Mouse (Mus musculus): Measurements from ENCODE around the gene Nt5c2. TPM values are rescaled to one million over a fixed set of nuclear protein-coding genes. Genes with fewer than 3 reads are reported as not detected.

Gene Nt5c2
- polyA plus RNA-seq, 1 experiment from 2014 or later, result 85.3 TPM

DNA sequence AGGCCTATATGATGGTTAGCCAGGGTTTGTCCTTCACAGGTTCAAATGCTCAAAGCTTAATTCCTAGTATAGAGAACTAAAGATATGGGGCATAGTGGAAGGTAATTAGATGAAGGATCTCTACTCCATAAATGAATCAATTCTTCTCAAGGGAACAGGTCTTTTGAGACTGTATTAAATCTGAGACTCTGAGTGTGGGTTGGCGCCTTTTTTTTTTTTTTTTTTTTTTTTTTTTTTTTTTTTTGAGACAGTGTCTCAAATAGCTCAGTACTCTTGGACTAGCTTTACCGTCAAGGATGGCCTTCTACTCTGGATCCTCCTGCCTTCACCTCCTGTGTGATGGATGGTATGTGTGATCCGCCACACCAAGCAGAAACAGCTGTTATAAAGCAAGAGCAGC is 21.6 kb upstream of the Nt5c2 start:
- Histone ChIP-seq H3K27me3 (no peaks in the 10 kb centered on the region), H3K4me2 (replicated peaks) (no peak overlapping the region), H3K36me3 (peaks cover 77% of the 10 kb centered on the region), H3K27ac (no peak overlapping the region), H3K4me1 (no peaks in the 10 kb centered on the region), H3K4me3 (no peak overlapping the region), H3K9ac (no peak overlapping the region), H3K9me3 (replicated peaks) (no peaks in the 10 kb centered on the region)
- 90% methylated on average over 3 of the region's 3 CpGs for WGBS
- ATAC-seq (ENCODE audit: low FRiP score), result no peak

DNA sequence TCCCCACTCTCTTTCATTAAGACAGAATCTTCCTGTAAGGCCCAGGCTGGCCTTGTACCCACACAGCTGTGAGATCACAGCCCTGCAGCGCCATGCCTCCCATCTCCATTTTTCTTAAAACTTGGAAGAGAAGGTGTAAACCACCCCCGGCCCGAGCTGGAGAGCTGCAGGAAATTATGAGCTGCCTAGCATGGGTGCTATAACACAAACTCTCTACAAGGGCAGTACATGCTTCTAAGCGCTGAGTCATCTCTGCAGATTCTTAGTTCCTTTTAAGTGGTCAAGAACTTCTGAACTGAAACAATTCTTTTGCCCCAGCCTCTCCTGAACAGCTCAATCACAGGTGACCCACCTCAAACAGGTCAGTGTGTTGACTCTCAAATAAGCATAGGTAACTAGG is 20.0 kb upstream of the Nt5c2 start:
- Histone ChIP-seq H3K27ac (no peak overlapping the region), H3K4me2 (replicated peaks) (no peak overlapping the region), H3K4me3 (no peak overlapping the region), H3K4me1 (no peaks in the 10 kb centered on the region; the same call in 1 of the 2 replicates), H3K9ac (no peak overlapping the region), H3K9me3 (replicated peaks) (no peaks in the 10 kb centered on the region), H3K36me3 (peaks cover 62% of the 10 kb centered on the region), H3K27me3 (no peaks in the 10 kb centered on the region)
- WGBS, result 97% methylated on average over 4 of the region's 4 CpGs
- no peak for ATAC-seq (ENCODE audit: low FRiP score)

DNA sequence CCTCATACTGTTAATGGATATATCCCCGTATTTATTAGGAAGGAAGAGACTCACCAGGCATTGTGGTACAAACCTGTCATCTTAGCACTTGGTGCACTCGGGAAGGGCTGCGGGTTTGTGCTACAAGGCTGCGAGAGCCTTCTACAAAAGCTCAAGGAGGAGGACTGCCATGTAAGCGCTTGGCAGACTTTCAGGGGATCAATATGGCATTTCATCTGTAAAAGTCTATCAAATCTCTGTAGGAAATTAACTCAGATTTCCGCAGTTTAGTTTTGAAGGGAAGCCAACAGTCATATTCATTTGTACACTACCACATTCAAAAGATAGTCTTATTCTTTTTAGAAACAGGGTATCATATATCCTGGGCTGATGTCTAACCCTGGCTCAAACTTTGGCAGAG is 16.8 kb upstream of the Nt5c2 start:
- ATAC-seq (ENCODE audit: low FRiP score), result no peak
- WGBS, result 91% methylated on average over 6 of the region's 6 CpGs
- H3K9ac ChIP-seq, result no peak overlapping the region

DNA sequence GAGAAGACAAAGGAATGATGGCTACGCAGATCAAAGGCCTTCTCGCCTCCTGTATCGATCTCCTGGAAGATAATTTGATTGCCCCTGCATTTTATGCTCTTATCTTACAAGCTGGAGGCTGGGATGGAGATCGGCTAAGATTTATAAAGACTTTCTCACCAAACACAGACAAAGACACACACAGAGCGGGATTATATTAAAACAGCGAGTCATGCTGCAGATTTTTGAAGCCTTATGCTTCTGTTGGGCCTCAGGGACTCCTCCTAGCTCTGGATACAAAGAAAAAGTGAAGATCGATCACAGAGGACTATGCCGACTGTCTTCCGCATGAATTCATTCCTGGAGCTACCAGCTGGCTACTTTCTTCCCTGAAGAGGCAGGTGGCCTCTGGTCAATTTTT is 14.8 kb upstream of the Nt5c2 start:
- Histone ChIP-seq H3K4me1 (no peaks in the 10 kb centered on the region; the same call in 1 of the 2 replicates), H3K27ac (peak overlapping the region; percentile 79), H3K4me3 (no peak overlapping the region), H3K4me2 (replicated peaks) (no peak overlapping the region), H3K9me3 (replicated peaks) (no peaks in the 10 kb centered on the region), H3K36me3 (peaks cover 42% of the 10 kb centered on the region), H3K27me3 (no peaks in the 10 kb centered on the region), H3K9ac (no peak overlapping the region)
- WGBS, result 64% methylated on average over 9 of the region's 9 CpGs
- ATAC-seq (ENCODE audit: low FRiP score), result no peak

More for the DNA sequence above, 16.8 kb upstream of the Nt5c2 start:
- Histone ChIP-seq H3K4me1 (no peaks in the 10 kb centered on the region; the same call in 1 of the 2 replicates), H3K27ac (no peak overlapping the region), H3K4me3 (no peak overlapping the region), H3K27me3 (no peaks in the 10 kb centered on the region), H3K4me2 (replicated peaks) (no peak overlapping the region), H3K9me3 (replicated peaks) (no peaks in the 10 kb centered on the region), H3K36me3 (peaks cover 34% of the 10 kb centered on the region)

DNA sequence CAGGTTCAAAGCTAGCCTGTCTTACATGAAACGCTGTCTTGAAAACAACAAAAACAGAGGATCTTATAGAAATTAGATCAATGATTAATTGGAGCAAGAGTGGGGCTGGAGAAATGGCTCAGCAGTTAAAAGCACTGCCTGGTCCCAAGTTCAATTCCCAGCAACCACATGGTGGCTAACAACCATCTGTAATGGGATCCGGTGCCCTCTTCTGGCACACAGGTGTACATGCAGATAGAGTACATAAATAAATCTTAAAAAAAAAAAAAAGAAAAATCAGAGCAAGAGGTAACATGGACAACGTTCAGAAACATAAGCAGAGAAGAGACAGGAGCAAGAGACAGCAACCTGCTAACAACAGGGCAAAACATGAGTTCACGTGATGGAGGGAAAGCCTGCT is 11.6 kb upstream of the Nt5c2 start:
- Histone ChIP-seq H3K9me3 (replicated peaks) (no peaks in the 10 kb centered on the region), H3K36me3 (peaks cover 51% of the 10 kb centered on the region), H3K9ac (no peak overlapping the region), H3K4me3 (no peak overlapping the region), H3K4me1 (no peaks in the 10 kb centered on the region; the same call in 1 of the 2 replicates), H3K4me2 (replicated peaks) (no peak overlapping the region), H3K27me3 (no peaks in the 10 kb centered on the region), H3K27ac (no peak overlapping the region)
- WGBS, result 88% methylated on average over 4 of the region's 4 CpGs
- no peak for ATAC-seq (ENCODE audit: low FRiP score)

DNA sequence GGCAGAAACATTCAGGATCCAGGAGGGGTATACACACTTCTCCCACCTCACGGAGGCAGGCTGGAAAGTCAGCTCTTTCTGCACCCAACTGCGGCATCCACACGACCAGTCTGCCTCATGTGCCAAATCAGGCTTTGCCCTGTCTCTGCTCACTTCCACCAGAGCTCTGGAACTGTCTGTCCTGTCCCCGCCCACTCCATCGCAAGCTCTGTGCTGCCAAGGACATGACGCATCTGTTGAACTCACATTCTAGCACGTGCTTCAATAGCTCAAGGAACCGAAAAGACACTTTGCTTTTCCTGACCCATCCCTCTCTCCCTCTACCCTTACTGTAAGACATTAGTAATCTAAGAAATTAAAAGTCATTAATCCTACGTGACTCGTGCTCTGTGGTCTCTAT is 10.0 kb upstream of the Nt5c2 start:
- H3K9ac ChIP-seq, result no peak overlapping the region
- H3K4me3 ChIP-seq, result no peak overlapping the region
- H3K4me2 ChIP-seq (replicated peaks), result no peak overlapping the region
- WGBS, result 88% methylated on average over 10 of the region's 10 CpGs
- H3K27ac ChIP-seq, result no peak overlapping the region
- H3K4me1 ChIP-seq, result no peaks in the 10 kb centered on the region; the same call in 1 of the 2 replicates
- H3K36me3 ChIP-seq, result peaks cover 52% of the 10 kb centered on the region
- ATAC-seq (ENCODE audit: low FRiP score), result no peak
- H3K9me3 ChIP-seq (replicated peaks), result no peaks in the 10 kb centered on the region
- no peaks in the 10 kb centered on the region for H3K27me3 ChIP-seq

DNA sequence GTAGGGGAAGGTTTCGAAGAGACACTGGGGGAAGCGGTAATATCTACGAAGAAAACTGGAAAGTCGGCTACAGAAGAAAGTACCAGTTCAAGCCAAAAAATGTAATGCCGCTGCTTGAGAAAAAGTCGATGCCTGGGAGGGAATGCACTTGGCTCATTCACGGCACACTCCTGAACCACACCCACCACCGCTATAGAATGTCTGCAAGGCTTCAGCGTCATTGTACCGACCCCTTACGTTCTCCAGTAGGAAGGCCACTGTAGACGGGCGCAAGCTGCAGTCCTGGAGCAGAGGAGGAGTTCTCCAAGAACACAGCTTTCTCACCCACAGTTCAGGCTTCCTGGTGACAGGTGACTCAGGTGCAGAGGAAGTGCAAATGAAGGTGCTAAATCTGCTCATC is 8.6 kb upstream of the Nt5c2 start:
- H3K4me3 ChIP-seq, result no peak overlapping the region
- no peak for ATAC-seq (ENCODE audit: low FRiP score)
- H3K9ac ChIP-seq, result no peak overlapping the region
- no peak overlapping the region for H3K4me2 ChIP-seq (replicated peaks)
- no peak overlapping the region for H3K27ac ChIP-seq
- H3K36me3 ChIP-seq, result peaks cover 52% of the 10 kb centered on the region
- H3K27me3 ChIP-seq, result no peaks in the 10 kb centered on the region
- 91% methylated on average over 13 of the region's 13 CpGs for WGBS
- peaks cover 5% of the 10 kb centered on the region for H3K4me1 ChIP-seq
- H3K9me3 ChIP-seq (replicated peaks), result no peaks in the 10 kb centered on the region

DNA sequence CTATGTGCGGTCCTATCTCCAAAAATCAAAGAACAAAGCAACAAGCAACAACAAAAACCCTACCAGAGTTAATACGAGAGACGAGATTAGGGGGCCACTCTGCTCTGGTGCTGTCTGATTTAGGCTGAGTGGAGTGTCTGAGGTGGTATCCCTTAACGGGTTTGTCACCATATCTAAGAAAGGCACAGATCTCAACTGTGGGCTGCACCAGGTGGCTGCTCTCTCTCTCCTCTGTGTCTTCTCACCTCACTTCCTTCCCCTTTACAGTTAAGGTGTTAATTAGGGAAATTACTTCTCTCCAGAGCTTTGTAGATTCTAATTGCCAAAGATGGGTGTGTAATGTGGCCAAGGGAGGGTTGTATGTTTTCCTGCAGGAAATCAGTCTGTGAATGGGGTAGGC is 7.8 kb upstream of the Nt5c2 start:
- H3K4me3 ChIP-seq, result no peak overlapping the region
- ATAC-seq (ENCODE audit: low FRiP score), result no peak
- no peaks in the 10 kb centered on the region for H3K9me3 ChIP-seq (replicated peaks)
- peaks cover 6% of the 10 kb centered on the region for H3K4me1 ChIP-seq
- no peak overlapping the region for H3K27ac ChIP-seq
- no peaks in the 10 kb centered on the region for H3K27me3 ChIP-seq
- no peak overlapping the region for H3K9ac ChIP-seq
- 90% methylated on average over 4 of the region's 4 CpGs for WGBS
- no peak overlapping the region for H3K4me2 ChIP-seq (replicated peaks)
- H3K36me3 ChIP-seq, result peaks cover 52% of the 10 kb centered on the region

DNA sequence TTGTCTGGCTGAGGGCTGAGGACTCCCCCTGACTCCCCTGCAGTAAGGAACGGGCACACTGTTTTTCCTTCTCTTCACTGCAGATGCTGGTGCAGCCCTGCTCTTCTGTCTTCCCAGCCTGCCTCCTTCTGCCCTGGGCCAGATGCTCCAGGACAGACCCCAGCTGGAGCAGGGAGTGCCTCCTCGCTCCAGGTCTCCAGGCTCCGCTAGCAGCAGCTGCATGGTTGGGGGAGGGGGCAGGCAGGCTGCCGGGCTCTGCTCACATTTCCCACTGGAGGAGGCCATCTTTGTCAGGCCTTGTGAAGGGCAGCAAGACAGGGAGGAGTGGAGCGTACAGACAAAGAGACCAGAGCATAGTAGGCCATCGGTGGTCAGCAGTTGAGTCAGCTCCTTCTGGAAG is 4.4 kb upstream of the Nt5c2 start:
- peak overlapping the region; percentile 56 for H3K4me2 ChIP-seq (replicated peaks)
- peaks cover 16% of the 10 kb centered on the region for H3K27me3 ChIP-seq
- H3K9me3 ChIP-seq (replicated peaks), result no peaks in the 10 kb centered on the region
- H3K27ac ChIP-seq, result peak overlapping the region; percentile 89
- peak; percentile 62 for ATAC-seq (ENCODE audit: low FRiP score)
- 8% methylated on average over 6 of the region's 6 CpGs for WGBS
- peaks cover 15% of the 10 kb centered on the region for H3K4me1 ChIP-seq
- peak overlapping the region; percentile 89 for H3K9ac ChIP-seq
- H3K36me3 ChIP-seq, result peaks cover 28% of the 10 kb centered on the region
- peak overlapping the region; percentile 74 for H3K4me3 ChIP-seq

DNA sequence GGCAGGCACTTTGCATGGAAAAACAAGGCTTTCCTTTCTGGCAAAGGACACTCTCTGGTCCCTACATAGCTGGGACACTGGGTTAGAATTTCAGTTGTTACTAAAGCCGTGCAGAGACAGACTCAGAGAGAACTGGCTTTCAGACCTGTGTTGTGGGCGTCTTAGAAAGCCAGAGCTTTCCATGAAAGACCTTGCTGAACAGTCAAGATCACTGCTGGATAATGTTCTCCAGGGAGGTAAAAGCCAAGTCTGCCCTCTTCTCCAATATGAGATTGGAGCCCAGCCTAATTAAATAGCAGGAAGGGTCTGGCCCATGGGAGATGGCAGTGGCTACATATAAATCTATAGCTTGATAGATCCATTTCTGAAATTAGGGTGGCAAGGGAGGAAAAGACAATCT is 3.4 kb upstream of the Nt5c2 start:
- no peaks in the 10 kb centered on the region for H3K9me3 ChIP-seq (replicated peaks)
- H3K36me3 ChIP-seq, result peaks cover 19% of the 10 kb centered on the region
- peak overlapping the region; percentile 89 for H3K9ac ChIP-seq
- H3K4me1 ChIP-seq, result peaks cover 16% of the 10 kb centered on the region
- H3K4me2 ChIP-seq (replicated peaks), result peak overlapping the region; percentile 56
- peak overlapping the region; percentile 89 for H3K27ac ChIP-seq
- 23% methylated on average over 2 of the region's 2 CpGs for WGBS
- peaks cover 26% of the 10 kb centered on the region for H3K27me3 ChIP-seq
- H3K4me3 ChIP-seq, result peak overlapping the region; percentile 74
- no peak for ATAC-seq (ENCODE audit: low FRiP score)

DNA sequence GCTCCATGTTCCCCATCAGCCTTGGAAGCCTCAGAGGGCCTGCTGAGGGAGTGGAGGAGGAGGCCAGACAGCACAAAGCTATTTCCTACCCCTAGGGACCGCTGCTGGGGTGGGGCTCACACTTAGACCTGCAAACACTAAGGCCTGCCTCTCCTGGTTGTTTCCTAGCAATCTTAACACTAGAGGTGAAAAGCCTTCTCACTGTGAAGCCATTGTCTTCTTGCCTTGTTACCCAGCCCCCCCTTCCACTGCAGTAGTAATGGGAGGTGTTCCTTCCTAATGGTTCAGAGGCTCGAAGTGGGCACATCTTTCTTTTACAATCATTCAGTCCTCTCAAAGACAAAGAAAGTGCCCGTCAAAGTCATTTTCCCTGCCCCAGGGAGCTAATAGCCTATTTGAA is 2.9 kb upstream of the Nt5c2 start:
- ATAC-seq (ENCODE audit: low FRiP score), result no peak
- peak overlapping the region; percentile 74 for H3K4me3 ChIP-seq
- WGBS, result 3% methylated on average over 3 of the region's 3 CpGs
- H3K4me2 ChIP-seq (replicated peaks), result peak overlapping the region; percentile 56
- no peaks in the 10 kb centered on the region for H3K9me3 ChIP-seq (replicated peaks)
- peaks cover 16% of the 10 kb centered on the region for H3K4me1 ChIP-seq
- peak overlapping the region; percentile 89 for H3K9ac ChIP-seq
- H3K27ac ChIP-seq, result peak overlapping the region; percentile 89
- peaks cover 14% of the 10 kb centered on the region for H3K36me3 ChIP-seq
- peaks cover 31% of the 10 kb centered on the region for H3K27me3 ChIP-seq

DNA sequence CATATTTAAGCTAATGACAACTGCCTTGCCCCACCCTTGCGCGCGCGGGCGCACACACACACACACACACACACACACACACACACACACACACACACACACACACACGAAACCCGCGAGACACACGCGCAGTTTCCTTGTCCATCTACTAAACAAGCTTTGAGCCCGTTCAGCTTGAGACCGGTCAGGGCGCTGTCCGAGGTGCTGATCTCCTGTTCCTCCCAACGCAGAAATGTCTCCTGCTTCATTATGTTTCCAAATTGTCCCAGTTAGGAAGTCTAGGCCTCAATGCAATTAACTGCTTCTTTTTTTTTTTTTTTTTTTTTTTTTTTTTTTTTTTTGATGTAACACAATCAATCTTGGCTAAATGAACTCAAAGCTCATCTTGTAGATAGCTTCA is 1.5 kb upstream of the Nt5c2 start:
- ATAC-seq (ENCODE audit: low FRiP score), result no peak
- 0% methylated on average over 15 of the region's 15 CpGs for WGBS
- peak overlapping the region; percentile 89 for H3K9ac ChIP-seq
- H3K4me1 ChIP-seq, result peaks cover 16% of the 10 kb centered on the region
- H3K36me3 ChIP-seq, result peaks cover under 1% of the 10 kb centered on the region; the same call in 1 of the 2 replicates
- H3K4me3 ChIP-seq, result peak overlapping the region; percentile 74
- peaks cover 44% of the 10 kb centered on the region for H3K27me3 ChIP-seq
- peak overlapping the region; percentile 89 for H3K27ac ChIP-seq
- H3K4me2 ChIP-seq (replicated peaks), result peak overlapping the region; percentile 61
- H3K9me3 ChIP-seq (replicated peaks), result no peaks in the 10 kb centered on the region

DNA sequence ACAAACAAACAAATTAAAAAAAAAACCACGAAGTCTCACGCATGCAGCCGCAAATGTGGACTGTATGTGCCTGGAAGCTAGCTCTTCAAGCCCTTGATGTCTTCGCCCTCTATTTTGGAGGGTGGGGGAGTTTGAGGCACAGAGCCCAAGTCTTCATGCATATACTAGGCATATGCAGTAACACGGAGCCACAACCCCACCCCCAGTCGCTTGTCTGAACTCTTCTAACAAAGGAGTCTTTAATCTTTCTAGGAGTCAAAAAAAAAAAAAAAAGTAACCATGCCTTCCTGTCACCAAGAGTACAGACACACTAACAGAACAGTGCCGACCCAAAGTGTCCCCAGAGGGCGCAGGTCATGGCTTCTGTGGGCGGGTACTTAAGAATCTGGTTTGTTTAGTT is 1.0 kb upstream of the Nt5c2 start:
- H3K36me3 ChIP-seq, result no peaks in the 10 kb centered on the region
- H3K9me3 ChIP-seq (replicated peaks), result no peaks in the 10 kb centered on the region
- peak overlapping the region; percentile 74 for H3K4me3 ChIP-seq
- H3K4me2 ChIP-seq (replicated peaks), result peak overlapping the region; percentile 61
- peak overlapping the region; percentile 89 for H3K27ac ChIP-seq
- H3K9ac ChIP-seq, result peak overlapping the region; percentile 89
- ATAC-seq (ENCODE audit: low FRiP score), result no peak
- H3K4me1 ChIP-seq, result peaks cover 16% of the 10 kb centered on the region
- 3% methylated on average over 9 of the region's 9 CpGs for WGBS
- H3K27me3 ChIP-seq, result peaks cover 45% of the 10 kb centered on the region
